Mouse (Mus musculus) cerebellum, adult (tissue): Measurements from ENCODE around the gene Cyp4a12a.
"Not testable (repeated sequence)": the region's sequence is repeated elsewhere in the genome, so short reads cannot be mapped to it uniquely, and the experiment has no call there.

Experiments used
- ATAC-seq: cut with Nextera tagmentation; 2 replicates; pipeline ENCODE4 v1.9.2; 2017; ENCODE audit warnings: mild to moderate bottlenecking, moderate library complexity, mixed read lengths; ENCODE audit not compliant: insufficient number of reproducible peaks, low FRiP score, low TSS enrichment

Gene Cyp4a12a

DNA sequence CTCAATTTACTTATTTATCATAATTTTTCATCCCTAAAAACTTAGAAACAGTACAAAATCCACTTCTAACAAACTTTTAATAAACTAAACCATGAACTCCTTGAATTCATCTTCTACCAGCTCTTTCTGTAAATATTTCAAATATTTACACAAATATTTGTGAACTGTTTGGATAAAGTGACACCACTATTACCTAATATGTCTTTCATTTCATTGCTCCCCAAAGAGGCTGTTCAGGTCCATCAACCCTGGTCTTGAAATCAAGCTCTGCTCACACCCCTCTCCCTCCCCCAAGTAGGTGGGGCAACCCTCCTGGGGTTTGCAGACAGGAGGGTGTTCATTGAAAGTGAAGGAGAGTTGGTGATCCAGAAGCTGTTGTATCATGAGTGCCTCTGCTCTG, at the start of gene Cyp4a12a:
Gene Cyp4a12a (plus strand): TSS at position 301 of the 400 bp plus-strand sequence.
- ATAC-seq: not testable (repeated sequence)

DNA sequence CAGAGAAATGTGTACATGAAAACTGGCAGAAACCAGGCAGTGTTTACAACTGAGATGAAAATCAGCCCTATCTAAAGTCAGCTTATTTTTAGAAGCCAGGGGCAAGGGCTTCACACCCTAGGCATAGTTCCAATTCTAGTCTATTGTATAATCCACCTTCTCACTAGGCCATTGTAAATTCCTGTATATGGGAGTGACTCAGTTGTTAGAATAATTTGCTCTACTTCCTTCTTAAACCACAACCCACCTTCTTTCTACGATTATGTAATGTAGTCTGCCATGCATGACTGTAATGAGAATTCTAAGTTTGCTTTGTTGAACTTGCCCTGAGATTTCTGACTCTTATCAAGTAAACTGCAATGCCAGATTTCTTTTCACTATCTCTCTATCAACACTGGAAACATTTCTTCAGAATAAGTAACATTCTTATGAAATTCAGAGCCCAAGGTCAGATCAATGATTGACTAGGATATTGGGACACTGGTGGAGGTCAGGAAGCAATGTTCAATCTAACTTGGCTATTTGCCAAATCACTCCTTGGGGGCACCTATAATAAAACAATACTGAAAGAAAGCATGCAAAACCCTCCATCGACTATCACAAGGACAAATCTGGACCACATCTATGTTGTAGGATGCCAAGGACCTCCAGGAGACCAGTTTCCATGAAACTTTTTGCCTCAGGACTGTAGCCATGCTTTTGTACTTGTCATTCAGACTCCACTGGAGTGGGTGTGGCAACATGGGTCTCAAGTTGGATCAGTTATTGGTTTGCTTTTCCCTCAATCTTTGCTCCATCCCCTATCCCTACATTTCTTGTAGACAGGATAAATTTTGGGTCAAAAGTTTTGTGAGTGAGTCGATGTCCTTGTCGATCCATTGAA, 33.9 kb upstream of the Cyp4a12a start:
- ATAC-seq: not testable (repeated sequence)

DNA sequence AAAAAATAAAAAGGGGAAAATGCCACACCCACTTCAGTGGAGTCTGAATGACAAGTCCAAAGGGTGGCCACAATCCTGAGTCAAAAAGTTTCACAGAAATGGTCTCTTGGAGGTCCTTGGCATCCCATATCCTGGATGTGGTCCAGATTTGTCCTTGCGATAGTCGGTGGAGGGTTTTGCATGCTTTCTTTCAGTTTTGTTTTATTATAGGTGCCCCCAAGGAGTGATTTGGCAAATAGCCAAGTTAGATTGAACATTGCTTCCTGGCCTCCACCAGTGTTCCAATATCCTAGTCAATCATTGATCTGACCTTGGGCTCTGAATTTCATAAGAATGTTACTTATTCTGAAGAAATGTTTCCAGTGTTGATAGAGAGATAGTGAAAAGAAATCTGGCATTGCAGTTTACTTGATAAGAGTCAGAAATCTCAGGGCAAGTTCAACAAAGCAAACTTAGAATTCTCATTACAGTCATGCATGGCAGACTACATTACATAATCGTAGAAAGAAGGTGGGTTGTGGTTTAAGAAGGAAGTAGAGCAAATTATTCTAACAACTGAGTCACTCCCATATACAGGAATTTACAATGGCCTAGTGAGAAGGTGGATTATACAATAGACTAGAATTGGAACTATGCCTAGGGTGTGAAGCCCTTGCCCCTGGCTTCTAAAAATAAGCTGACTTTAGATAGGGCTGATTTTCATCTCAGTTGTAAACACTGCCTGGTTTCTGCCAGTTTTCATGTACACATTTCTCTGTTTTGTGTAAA, 20.4 kb upstream of the Cyp4a12a start:
- not testable (repeated sequence) for ATAC-seq

DNA sequence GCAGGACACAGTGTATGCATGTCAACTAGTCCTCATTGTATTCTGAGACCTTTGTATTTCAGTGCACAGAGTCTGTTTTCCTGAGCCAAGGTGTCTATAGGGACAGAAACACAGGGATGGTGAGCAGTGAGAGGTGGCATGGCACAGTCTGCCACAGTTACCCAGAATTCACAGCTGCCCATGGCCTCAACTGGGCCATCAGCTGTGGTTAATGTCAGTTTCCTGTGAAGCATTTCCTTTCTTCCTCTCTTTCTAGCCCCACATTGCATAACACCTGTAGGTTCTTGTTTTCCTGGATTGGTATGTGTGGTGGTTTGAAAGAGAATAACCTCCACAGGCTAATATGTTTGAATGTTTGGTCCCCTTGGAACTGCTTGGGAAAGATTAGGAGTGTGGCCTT, 18.5 kb upstream of the Cyp4a12a start:
- ATAC-seq: no peak

DNA sequence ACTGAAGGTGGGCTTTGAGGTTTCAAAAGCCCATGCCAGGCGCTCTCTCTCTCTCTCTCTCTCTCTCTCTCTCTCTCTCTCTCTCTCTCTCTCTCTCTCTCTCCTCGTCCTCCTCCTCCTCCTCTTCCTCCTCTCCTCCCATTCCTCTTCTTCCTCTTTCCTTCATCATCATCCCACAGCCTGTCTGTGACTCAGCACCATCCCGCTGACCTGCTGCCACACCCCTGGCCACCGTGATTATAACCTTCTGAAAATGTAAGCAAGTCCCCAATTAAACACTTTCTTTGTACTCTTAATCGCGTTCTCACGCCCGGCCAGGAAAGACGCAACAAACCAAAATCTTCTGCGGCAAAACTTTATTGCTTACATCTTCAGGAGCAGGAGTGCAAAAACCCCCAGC, 18.1 kb upstream of the Cyp4a12a start:
- not testable (repeated sequence) for ATAC-seq

DNA sequence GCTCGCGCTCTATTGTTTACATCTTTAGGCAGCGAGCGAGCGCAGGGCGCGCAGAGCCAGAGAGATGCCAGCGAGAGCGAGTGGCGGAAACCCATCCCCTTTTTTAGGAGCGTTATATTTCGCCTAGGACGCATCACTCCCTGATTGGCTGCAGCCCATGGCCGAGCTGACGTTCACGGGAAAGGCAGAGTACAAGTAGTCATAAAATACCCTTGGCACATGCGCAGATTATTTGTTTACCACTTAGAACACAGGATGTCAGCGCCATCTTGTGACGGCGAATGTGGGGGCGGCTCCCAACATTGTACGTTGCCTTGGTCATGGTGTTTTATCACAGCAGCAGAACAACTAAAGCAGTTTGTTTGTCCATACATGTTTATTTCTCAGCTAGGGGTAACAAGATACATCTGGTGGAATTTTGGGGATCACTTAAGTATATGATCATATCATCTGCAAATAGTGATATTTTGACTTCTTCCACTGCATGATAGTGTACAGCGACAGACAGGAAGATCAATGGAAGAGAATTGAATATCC, 17.5 kb upstream of the Cyp4a12a start:
- not testable (repeated sequence) for ATAC-seq

DNA sequence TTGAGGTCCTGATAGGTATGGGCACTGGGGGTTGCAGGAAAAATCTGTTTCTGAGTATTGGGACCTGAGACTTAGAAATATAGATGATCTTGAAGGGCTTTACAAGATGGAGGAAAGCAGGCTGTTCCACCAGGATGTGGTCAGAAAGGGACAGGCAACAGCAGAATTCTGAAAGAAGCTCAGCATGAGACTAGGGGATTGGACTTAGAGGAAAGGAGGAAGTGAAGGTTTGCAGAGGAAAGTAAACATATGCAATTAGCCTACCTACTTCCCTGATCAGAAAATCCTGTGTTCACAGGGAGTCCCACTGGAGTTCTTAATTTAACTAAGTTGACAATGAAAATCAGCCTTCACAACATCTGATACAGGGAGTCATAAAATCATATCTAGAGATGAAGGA, 26.9 kb downstream of the Cyp4a12a start:
- not testable (repeated sequence) for ATAC-seq

DNA sequence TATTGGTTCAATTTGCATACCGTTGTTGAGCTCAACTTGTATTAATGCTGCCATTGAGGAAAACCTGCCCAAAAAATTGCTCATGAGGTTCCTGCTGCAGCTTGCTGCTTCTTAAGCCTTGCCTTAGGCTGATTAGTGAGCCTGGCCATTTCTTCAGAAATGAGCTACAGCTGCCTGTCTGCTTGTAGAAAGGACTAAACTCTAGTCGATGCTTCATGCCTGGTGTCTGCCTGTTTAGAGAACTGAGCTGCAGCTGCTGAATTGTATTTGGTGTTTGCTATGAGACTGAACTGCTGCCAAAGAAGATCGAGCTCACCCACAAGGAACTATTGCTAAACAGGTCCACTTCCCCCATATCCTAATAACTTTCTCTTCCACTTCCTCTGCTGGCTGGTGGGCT, 66.8 kb downstream of the Cyp4a12a start:
- not testable (repeated sequence) for ATAC-seq

DNA sequence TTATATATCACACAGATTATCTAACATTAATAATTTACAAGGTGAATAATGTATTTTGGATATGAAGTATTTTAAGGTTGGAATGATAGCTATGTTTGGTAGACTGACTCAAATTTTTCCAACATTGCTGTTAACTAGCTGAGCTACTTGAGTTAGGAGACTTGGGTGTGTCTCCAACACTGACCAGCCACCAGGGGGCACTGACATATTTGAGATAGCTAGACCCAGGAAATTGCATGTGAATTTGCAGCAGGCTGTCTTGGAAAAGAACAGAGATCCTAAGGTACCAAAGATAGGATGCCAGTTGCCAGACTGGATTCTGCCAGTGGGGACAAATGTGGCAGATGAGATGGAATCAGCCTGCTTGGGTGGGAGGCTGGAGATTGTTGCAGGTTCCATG, 69.2 kb downstream of the Cyp4a12a start:
- not testable (repeated sequence) for ATAC-seq
